Mouse (Mus musculus) ES-E14 (cell line): ENCODE results near the gene Anxa11.

Source experiments
- CHD2 ChIP-seq: IDR thresholded peaks from 2 replicates; pipeline ENCODE4 v1.6.1; 2014; ENCODE audit warnings: mild to moderate bottlenecking, low read depth, low read length, inconsistent platforms
- ZC3H11A ChIP-seq: IDR thresholded peaks from 2 replicates; pipeline ENCODE4 v1.6.1; 2012; ENCODE audit warnings: low read depth, mild to moderate bottlenecking, inconsistent platforms, low read length, borderline replicate concordance

- TF ChIP-seq CHD2 (no peak), ZC3H11A (no peak)
Measured at GRCm38 (mm10) chr14:25800166-25800960, 41.6 kb upstream of the Anxa11 start.
